ENCODE assay signal across 21 mouse cellular contexts in the genomic region with DNA sequence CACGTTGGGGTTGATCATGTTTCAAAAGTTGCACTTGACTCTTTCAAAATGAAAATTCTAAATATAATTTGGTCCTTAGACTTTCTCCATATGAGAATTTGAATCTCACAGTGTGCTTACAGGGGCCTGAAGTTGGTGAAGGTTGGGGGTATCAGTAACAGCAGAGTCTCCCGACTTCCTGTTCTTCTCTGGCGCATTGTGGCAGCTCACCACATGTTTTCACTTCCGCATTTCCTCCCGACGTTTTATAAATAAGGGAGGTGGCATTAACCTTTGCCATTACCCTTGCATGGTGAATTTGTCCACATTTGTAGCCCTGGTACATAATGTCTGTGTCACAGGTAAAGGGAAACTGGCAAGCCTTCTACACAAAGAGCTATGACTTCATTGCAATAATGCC. TPM values are rescaled to one million over a fixed set of nuclear protein-coding genes. Genes with fewer than 3 reads are reported as not detected.
DNase-seq lines count a peak whose midpoint lies in the region; ATAC-seq lines count a peak whose summit lies in the region.
"Had no signal": no experiment of that assay in that cellular context is flagged by ENCODE, and none has a peak within 500 bp of the region (broad histone marks: within the 10 kb centered on the region; RNA-seq: fewer than 3 reads in every experiment).

No protein-coding gene starts in this region.

- DNase-seq in embryo, embryonic 11 days, result peak; percentile 4
- DNase-seq in embryo, embryonic 10 days (ENCODE audit: low spot score), result no peak
- peak; percentile 70 for DNase-seq in 416B (ENCODE audit: low read depth)
- peak; percentile 37 for DNase-seq in c-Kit-positive CD71-negative TER-119-negative erythroid progenitor cells, embryonic 14.5 days (ENCODE audit: low read depth)
- no peak for DNase-seq in right cerebral cortex, postnatal 14 days
- no peak for DNase-seq in heart, postnatal 36 days
- DNase-seq: adrenal gland, postnatal 14 days; cerebellum, adult 11-12 months; cerebellum, postnatal 14 days; gastrocnemius, adult 2 months; heart, adult 11 months; heart, postnatal 14 days; kidney, adult 9 months; kidney, postnatal 25 days; left cerebral cortex, postnatal 4 days; lung, adult 2 months; midbrain, embryonic 14.5 days; thymus, postnatal 14 days had no signal

- peak; percentile 94 for ATAC-seq in monocyte, adult 5-6 weeks (replicated peaks; ENCODE audit: insufficient number of reproducible peaks, low FRiP score, low TSS enrichment, poor library complexity, severe bottlenecking)
- ATAC-seq: activated CD4-positive, CD25-positive, alpha-beta regulatory T cell, adult 4 months; intestine, embryonic 15.5 days had no signal

- intact Hi-C loops in heart, postnatal 36 days (cut with DNase I), result no loop called here

RNA-seq across cellular contexts. Expression of a gene that starts 23.6 kb away (rescaled TPM):
- total RNA-seq in monocyte, adult 5-6 weeks (2017), result 1.2 to 1.3 TPM (median 1.2 TPM) in 3 replicates
- total RNA-seq in heart, postnatal 36 days (2021), result 10 to 100 TPM; 12.6 to 14.0 TPM

Comparison
In these comparisons a context has a peak if more than half of its experiments do, and no peak if none do; other contexts are left out.
1. DNase-seq: peak in embryo, embryonic 11 days (single experiment), 416B (single experiment) and c-Kit-positive CD71-negative TER-119-negative erythroid progenitor cells, embryonic 14.5 days (single experiment); none in embryo, embryonic 10 days (single experiment), right cerebral cortex, postnatal 14 days (single experiment) and heart, postnatal 36 days (0 of 2).